Mouse (Mus musculus): Measurements from ENCODE around the gene Ift88. TPM values are rescaled to one million over a fixed set of nuclear protein-coding genes. Genes with fewer than 3 reads are reported as not detected.

Gene Ift88
- total and polyA plus RNA-seq, 2 experiments from 2014 or later = 17.5 to 22.0 TPM

DNA sequence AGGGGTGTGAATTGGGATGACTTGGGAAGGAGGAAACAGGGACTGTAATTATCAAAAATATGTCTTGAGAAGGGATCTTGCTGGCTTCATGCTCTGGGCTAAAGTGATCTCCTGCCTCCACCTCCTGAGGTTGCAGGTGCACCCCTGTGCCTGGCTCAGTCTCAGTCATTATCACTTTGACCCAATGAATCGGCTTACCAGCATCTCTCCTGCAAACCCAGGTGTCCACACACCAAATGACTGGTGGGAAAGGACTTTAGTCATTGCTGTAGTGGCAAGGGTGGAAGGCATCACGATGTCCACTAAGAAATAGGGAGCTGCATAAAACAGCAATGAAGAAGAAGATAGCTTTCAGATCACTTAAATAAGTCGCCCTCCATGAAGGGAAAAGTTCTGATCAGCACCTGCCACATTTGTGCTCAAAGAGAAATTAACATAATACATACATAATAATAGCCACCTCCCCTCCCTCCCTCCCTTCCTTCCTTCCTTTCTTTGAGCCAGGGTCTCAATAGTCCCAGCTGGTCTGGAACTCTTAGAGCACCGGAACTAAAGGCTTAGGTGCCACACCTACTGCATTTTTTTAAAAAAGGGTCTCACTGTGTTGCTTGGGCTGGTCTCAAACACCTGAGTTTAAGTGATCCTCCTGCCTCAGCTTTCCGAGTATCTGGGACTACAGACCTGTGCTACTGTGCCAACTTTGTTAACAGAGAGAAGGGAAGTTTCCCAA lies 106.1 kb downstream of the Ift88 start:
- no peak for DNase-seq (ENCODE audit: low spot score)
- H3K27ac ChIP-seq (ENCODE audit: low read depth, low read length) = no peak overlapping the region
- no peaks in the 10 kb centered on the region for H3K27me3 ChIP-seq (ENCODE audit: insufficient read depth, low read length)
- peaks cover 8% of the 10 kb centered on the region; the same call in 1 of the 2 replicates for H3K4me1 ChIP-seq (ENCODE audit: insufficient read depth, low read length)
- H3K9me3 ChIP-seq (ENCODE audit: low read length) = no peaks in the 10 kb centered on the region
- WGBS = 64% methylated on average over 5 of the region's 5 CpGs
- no peak overlapping the region for H3K4me3 ChIP-seq (ENCODE audit: low read depth, low read length)
- peaks cover 4% of the 10 kb centered on the region; the same call in 1 of the 2 replicates for H3K36me3 ChIP-seq (ENCODE audit: insufficient read depth, low read length)
- H3K4me2 ChIP-seq (ENCODE audit: low read depth, low read length, poor library complexity, severe bottlenecking) = no peak overlapping the region
- H3K9ac ChIP-seq (replicated peaks; ENCODE audit: low read length, poor library complexity, severe bottlenecking) = no peak overlapping the region
- no peak for TF ChIP-seq CTCF (IDR thresholded peaks at IDR 0.05)
- no peak for ATAC-seq (ENCODE audit: low FRiP score)

DNA sequence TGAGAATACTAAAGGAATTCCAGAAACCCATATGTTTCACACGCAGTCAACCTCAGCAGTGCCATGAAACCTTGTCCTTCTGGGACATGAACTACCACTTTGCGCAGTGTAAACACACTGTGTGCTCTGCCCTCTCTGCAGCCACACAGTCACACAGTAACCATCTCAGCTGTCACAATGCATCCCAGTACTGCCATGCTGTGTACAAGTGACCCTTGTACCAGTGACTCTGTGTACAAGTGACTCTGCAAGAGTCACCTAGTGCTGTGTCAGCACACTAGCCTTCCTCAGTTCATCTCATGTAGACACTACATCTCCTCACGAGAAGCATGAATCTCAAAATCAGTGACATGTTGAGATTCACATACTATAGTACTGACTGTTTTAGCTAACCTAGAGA lies 108.7 kb downstream of the Ift88 start:
- Histone ChIP-seq H3K9me3 (ENCODE audit: low read length) (no peaks in the 10 kb centered on the region), H3K4me1 (ENCODE audit: insufficient read depth, low read length) (peaks cover 14% of the 10 kb centered on the region; the same call in 1 of the 2 replicates), H3K9ac (replicated peaks; ENCODE audit: low read length, poor library complexity, severe bottlenecking) (no peak overlapping the region), H3K27ac (ENCODE audit: low read depth, low read length) (no peak overlapping the region), H3K4me2 (ENCODE audit: low read depth, low read length, poor library complexity, severe bottlenecking) (no peak overlapping the region), H3K36me3 (ENCODE audit: insufficient read depth, low read length) (peaks cover 4% of the 10 kb centered on the region; the same call in 1 of the 2 replicates), H3K4me3 (ENCODE audit: low read depth, low read length) (no peak overlapping the region), H3K27me3 (ENCODE audit: insufficient read depth, low read length) (no peaks in the 10 kb centered on the region)
- ATAC-seq (ENCODE audit: low FRiP score) (no peak), DNase-seq (ENCODE audit: low spot score) (no peak)
- TF ChIP-seq CTCF (IDR thresholded peaks at IDR 0.05) = no peak
- WGBS = 91% methylated on average over 3 of the region's 3 CpGs

DNA sequence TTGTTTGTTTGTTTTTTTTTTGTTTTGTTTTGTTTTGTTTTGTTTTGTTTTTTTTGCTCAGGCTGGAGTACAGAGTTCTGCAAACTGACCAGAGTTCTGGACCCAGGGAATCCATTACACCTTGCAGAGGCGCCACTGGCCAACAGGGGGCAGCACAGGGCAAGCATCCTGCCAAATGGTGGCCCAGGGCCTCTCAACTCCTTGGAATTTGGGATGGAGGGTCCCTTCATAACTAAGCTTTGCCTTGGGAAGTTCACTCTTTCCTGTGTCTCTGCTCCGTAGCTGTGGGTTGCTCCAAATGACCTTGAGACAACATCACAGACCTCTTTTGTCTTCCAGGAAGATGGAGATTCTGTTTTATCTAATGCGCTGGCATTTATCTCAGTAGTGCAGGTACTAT lies 109.4 kb downstream of the Ift88 start:
- ATAC-seq (ENCODE audit: low FRiP score) (no peak), DNase-seq (ENCODE audit: low spot score) (peak; percentile 27)
- Histone ChIP-seq H3K9ac (replicated peaks; ENCODE audit: low read length, poor library complexity, severe bottlenecking) (no peak overlapping the region), H3K4me3 (ENCODE audit: low read depth, low read length) (no peak overlapping the region), H3K36me3 (ENCODE audit: insufficient read depth, low read length) (peaks cover 4% of the 10 kb centered on the region; the same call in 1 of the 2 replicates), H3K4me1 (ENCODE audit: insufficient read depth, low read length) (peaks cover 15% of the 10 kb centered on the region; the same call in 1 of the 2 replicates), H3K27me3 (ENCODE audit: insufficient read depth, low read length) (no peaks in the 10 kb centered on the region), H3K27ac (ENCODE audit: low read depth, low read length) (no peak overlapping the region), H3K9me3 (ENCODE audit: low read length) (no peaks in the 10 kb centered on the region), H3K4me2 (ENCODE audit: low read depth, low read length, poor library complexity, severe bottlenecking) (no peak overlapping the region)
- peak; percentile 78 for TF ChIP-seq CTCF (IDR thresholded peaks at IDR 0.05)
- WGBS = 44% methylated on average over 3 of the region's 3 CpGs

DNA sequence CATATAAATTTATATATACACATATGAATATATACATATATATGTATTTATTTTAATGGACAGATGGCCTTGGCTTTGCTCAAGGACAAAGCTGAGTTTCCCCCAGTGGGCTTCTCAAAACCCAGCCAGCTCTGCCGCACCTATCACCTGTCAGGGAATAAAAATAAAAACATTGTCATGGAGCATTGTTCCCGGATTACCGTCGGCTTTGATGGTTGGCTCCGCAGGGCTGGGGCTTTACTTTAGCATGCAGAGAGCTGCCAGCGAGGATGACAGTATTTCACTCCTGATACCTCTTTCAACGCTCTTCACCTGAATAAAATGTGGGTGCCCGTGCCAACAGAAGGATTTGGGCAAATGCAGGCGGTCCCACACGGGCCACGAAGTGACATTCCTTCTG lies 110.0 kb downstream of the Ift88 start:
- peaks cover 4% of the 10 kb centered on the region; the same call in 1 of the 2 replicates for H3K36me3 ChIP-seq (ENCODE audit: insufficient read depth, low read length)
- no peak overlapping the region for H3K9ac ChIP-seq (replicated peaks; ENCODE audit: low read length, poor library complexity, severe bottlenecking)
- no peak overlapping the region for H3K4me2 ChIP-seq (ENCODE audit: low read depth, low read length, poor library complexity, severe bottlenecking)
- TF ChIP-seq CTCF (IDR thresholded peaks at IDR 0.05) = no peak
- H3K27ac ChIP-seq (ENCODE audit: low read depth, low read length) = no peak overlapping the region
- 0 out of 2 replicates have a peak, but pooled peaks have one; percentile 14 for ATAC-seq (ENCODE audit: low FRiP score)
- DNase-seq (ENCODE audit: low spot score) = no peak
- WGBS = 18% methylated on average over 11 of the region's 11 CpGs
- H3K27me3 ChIP-seq (ENCODE audit: insufficient read depth, low read length) = no peaks in the 10 kb centered on the region
- H3K4me1 ChIP-seq (ENCODE audit: insufficient read depth, low read length) = peaks cover 15% of the 10 kb centered on the region; the same call in 1 of the 2 replicates
- H3K9me3 ChIP-seq (ENCODE audit: low read length) = no peaks in the 10 kb centered on the region
- H3K4me3 ChIP-seq (ENCODE audit: low read depth, low read length) = no peak overlapping the region

DNA sequence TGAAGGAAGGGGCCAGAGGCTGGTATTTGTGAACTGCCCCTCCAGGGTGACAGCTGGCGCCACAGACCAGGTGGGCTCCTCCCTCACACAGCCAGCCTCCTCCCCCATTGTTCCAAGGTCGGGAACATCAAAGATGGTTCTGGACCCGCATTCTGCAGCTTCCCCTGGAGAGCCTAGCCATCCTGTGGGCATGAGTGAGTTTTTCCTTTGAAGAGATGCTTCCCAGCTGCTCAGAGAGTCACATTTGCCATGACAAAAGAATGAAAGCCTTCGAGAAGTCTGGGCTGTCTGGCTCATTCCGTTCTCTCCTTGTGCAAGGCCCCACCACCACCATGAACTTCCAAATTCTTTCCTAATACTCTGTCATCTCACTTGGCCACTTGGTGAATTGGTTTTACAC lies 110.5 kb downstream of the Ift88 start:
- Histone ChIP-seq H3K4me3 (ENCODE audit: low read depth, low read length) (no peak overlapping the region), H3K36me3 (ENCODE audit: insufficient read depth, low read length) (peaks cover 4% of the 10 kb centered on the region; the same call in 1 of the 2 replicates), H3K9ac (replicated peaks; ENCODE audit: low read length, poor library complexity, severe bottlenecking) (no peak overlapping the region), H3K27me3 (ENCODE audit: insufficient read depth, low read length) (no peaks in the 10 kb centered on the region), H3K4me1 (ENCODE audit: insufficient read depth, low read length) (peaks cover 15% of the 10 kb centered on the region; the same call in 1 of the 2 replicates), H3K4me2 (ENCODE audit: low read depth, low read length, poor library complexity, severe bottlenecking) (no peak overlapping the region), H3K27ac (ENCODE audit: low read depth, low read length) (0 out of 2 replicates have a peak overlapping the region, but pooled peaks have one; percentile 9), H3K9me3 (ENCODE audit: low read length) (no peaks in the 10 kb centered on the region)
- TF ChIP-seq CTCF (IDR thresholded peaks at IDR 0.05) = no peak
- ATAC-seq (ENCODE audit: low FRiP score) (no peak), DNase-seq (ENCODE audit: low spot score) (no peak)
- 12% methylated on average over 5 of the region's 5 CpGs for WGBS

DNA sequence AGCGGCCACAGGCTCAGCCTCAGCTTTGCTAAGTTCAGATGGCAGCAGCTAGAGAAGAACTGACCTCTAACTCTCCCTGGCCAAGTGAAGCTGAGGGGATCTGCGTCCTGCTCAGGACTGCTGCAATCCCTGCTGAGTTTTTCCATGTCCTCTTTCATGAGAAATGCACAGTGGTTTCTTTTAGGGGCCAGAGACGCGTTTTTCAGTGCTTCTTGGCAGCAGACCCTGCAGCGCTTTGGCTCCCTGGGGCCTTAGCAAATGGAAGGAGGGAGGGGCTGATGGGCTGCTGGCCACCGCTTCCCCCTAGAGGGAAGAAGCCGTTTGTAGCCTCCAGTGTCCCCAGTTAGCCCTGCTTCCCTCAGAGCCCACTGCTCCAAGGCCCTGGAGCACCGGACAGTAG lies 111.1 kb downstream of the Ift88 start:
- DNase-seq (ENCODE audit: low spot score) (peak; percentile 72), ATAC-seq (ENCODE audit: low FRiP score) (no peak; the same call in 1 of the 2 replicates)
- H3K9me3 ChIP-seq (ENCODE audit: low read length) = no peaks in the 10 kb centered on the region
- 14% methylated on average over 8 of the region's 8 CpGs for WGBS
- H3K36me3 ChIP-seq (ENCODE audit: insufficient read depth, low read length) = peaks cover 4% of the 10 kb centered on the region; the same call in 1 of the 2 replicates
- H3K4me3 ChIP-seq (ENCODE audit: low read depth, low read length) = no peak overlapping the region
- peaks cover 15% of the 10 kb centered on the region; the same call in 1 of the 2 replicates for H3K4me1 ChIP-seq (ENCODE audit: insufficient read depth, low read length)
- no peak for TF ChIP-seq CTCF (IDR thresholded peaks at IDR 0.05)
- no peak overlapping the region for H3K4me2 ChIP-seq (ENCODE audit: low read depth, low read length, poor library complexity, severe bottlenecking)
- no peak overlapping the region for H3K9ac ChIP-seq (replicated peaks; ENCODE audit: low read length, poor library complexity, severe bottlenecking)
- H3K27me3 ChIP-seq (ENCODE audit: insufficient read depth, low read length) = no peaks in the 10 kb centered on the region
- H3K27ac ChIP-seq (ENCODE audit: low read depth, low read length) = 0 out of 2 replicates have a peak overlapping the region, but pooled peaks have one; percentile 9
